Mouse (Mus musculus) G1E-ER4 (cell line): ENCODE data around the gene Ubtf. TPM values are rescaled to one million over a fixed set of nuclear protein-coding genes. Genes with fewer than 3 reads are reported as not detected.

Experiments
- GATA1 ChIP-seq: IDR thresholded peaks from one replicate; pipeline ENCODE4 v1.8.0; 2012; ENCODE audit warnings: low read length, inconsistent platforms
- polyA plus RNA-seq: library from polyadenylated mRNA; stranded (reverse); fragments of >175 nt; gene quantifications from 2 replicates; pipeline ENCODE4 v1.2.3, GENCODE M21; 2012

Ubtf gene
- polyA plus RNA-seq, 1 experiment = 263 TPM

- no peak for TF ChIP-seq GATA1
Observed at GRCm38 (mm10) chr11:102276411-102276915, 43.1 kb downstream of the Ubtf start.

DNA sequence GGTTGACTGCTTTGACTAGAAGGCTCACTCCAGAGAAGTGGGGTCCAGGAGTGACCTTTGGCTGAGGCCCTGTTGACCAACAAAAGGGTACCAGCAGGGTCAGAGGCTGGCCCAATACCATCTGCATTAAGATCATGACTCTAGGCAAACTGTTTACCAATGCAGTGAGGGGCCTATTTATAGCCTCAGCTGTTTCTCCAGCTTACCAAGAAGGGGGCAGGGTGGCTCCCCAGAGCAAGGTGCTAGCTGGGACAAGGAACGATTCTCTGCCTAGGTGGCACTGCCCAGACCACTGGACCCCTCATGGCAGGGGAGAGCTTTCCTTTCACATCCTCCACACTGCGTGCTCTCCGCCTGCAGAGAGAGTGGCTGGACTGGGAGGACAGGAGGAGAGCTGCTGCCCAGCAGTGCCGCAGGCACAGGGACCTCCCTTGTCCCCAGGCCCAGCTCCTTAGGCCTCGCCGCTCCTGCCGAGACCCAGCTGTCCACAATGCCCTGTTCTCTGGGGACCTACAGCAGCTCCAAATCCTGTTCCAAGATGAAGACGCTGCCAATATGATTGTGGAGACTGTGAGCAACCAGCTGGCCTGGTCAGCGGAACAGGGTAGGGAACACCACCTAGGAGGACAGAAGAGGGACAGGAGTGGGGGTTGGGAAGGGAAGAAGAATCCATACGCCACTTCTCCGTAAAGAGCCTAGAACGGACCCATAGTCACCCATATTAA lies 50.9 kb downstream of the Ubtf start, which contains the start of gene Asb16:
Gene Asb16, plus strand, starts transcription at position 224 of the 725 bp plus-strand sequence.
- TF ChIP-seq GATA1 = no peak

- no peak for TF ChIP-seq GATA1
Observed at GRCm38 (mm10) chr11:102267480-102267879, 52.1 kb downstream of the Ubtf start.

- TF ChIP-seq GATA1 = no peak
Observed at GRCm38 (mm10) chr11:102266631-102267355, 52.7 kb downstream of the Ubtf start.

- TF ChIP-seq GATA1 = no peak
Observed at GRCm38 (mm10) chr11:102265816-102266215, 53.7 kb downstream of the Ubtf start.

DNA sequence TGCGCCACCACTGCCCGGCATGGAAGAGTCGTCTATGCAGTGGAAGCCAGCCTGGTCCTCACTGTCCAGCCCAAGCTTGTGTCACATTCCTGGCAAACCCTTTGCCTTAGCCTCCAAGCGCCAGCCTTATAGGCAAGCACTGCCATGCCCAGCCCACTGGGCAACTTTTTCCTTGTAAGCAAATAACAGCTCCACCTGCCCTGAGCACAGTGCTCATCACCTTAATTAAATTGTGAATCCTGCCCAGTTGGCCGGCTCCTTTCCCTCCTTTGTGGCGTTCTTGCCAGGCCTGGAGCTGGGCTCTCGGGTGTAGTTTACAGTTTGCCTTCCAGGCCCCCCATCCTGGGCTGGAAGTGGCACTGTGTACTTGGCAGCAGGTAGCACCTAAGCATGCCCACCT lies 56.3 kb downstream of the Ubtf start:
- TF ChIP-seq GATA1 = no peak

GRCm38 (mm10) chr11:102258521-102258920 lies 61.0 kb downstream of the Ubtf start:
- no peak for TF ChIP-seq GATA1

DNA sequence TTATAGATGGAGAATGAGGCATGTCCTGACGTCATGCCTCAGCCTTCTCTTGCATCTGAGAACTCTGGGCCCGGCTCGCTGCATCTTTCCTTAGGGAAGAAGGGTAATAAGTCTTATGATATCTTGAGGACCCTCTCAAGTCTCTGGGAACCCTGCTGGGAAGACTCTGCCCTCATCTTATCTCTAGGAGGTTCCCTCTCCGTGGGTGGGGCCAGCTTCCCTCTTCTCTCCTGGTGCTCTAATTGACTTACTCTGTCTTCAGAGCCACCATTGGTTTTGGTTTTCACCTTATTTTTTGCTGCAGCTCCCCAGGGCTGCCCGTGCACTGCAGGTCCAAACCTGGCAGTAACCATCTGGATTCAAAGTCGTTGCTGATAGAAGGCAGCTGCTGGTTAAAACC lies 61.4 kb downstream of the Ubtf start:
- TF ChIP-seq GATA1 = no peak

GRCm38 (mm10) chr11:102257514-102257913 lies 62.0 kb downstream of the Ubtf start:
- no peak for TF ChIP-seq GATA1

Other genes with a start within 250 kb of the Ubtf start
- gene Mpp2, start 231.2 kb downstream of the Ubtf start, polyA plus RNA-seq = 17.3 and 17.7 TPM in 2 replicates
- not detected in 2 replicates for gene Ppy, start 218.4 kb downstream of the Ubtf start, polyA plus RNA-seq
- gene Pyy, start 211.9 kb downstream of the Ubtf start, polyA plus RNA-seq = not detected in 2 replicates
- not detected in 2 replicates for gene Nags, start 174.2 kb downstream of the Ubtf start, polyA plus RNA-seq
- 13.0 and 14.8 TPM in 2 replicates for gene Tmem101, start 163.3 kb downstream of the Ubtf start, polyA plus RNA-seq
- gene Lsm12, start 134.4 kb downstream of the Ubtf start, polyA plus RNA-seq = 106 and 164 TPM in 2 replicates
- gene G6pc3, start 130.1 kb downstream of the Ubtf start, polyA plus RNA-seq = 21.2 and 21.5 TPM in 2 replicates
- 34.9 and 38.8 TPM in 2 replicates for gene Hdac5, start 89.6 kb downstream of the Ubtf start, polyA plus RNA-seq
- gene BC030867, start 70.9 kb downstream of the Ubtf start, polyA plus RNA-seq = 4.7 and 11.3 TPM in 2 replicates
- not detected in 2 replicates for gene Asb16, start 51.0 kb downstream of the Ubtf start, polyA plus RNA-seq
- 35.4 and 44.5 TPM in 2 replicates for gene Tmub2, start 34.8 kb downstream of the Ubtf start, polyA plus RNA-seq
- 67.5 and 84.9 TPM in 2 replicates for gene Atxn7l3, start 23.1 kb downstream of the Ubtf start, polyA plus RNA-seq
- gene Slc4a1, start 46.5 kb upstream of the Ubtf start, polyA plus RNA-seq = 7.0 and 10.8 TPM in 2 replicates
- not detected in 2 replicates for gene Rundc3a, start 73.7 kb upstream of the Ubtf start, polyA plus RNA-seq
- gene Slc25a39, start 88.2 kb upstream of the Ubtf start, polyA plus RNA-seq = 260 and 309 TPM in 2 replicates
- 13.2 and 18.9 TPM in 2 replicates for gene Grn, start 110.6 kb upstream of the Ubtf start, polyA plus RNA-seq
- 0.23 and 0.30 TPM in 2 replicates for gene Fam171a2, start 127.9 kb upstream of the Ubtf start, polyA plus RNA-seq
- 18.0 and 29.0 TPM in 2 replicates for gene Itga2b, start 150.4 kb upstream of the Ubtf start, polyA plus RNA-seq
- 11.5 and 15.9 TPM in 2 replicates for gene Gpatch8, start 236.7 kb upstream of the Ubtf start, polyA plus RNA-seq